Mouse (Mus musculus): ENCODE results near the gene Psmg3.

DNA sequence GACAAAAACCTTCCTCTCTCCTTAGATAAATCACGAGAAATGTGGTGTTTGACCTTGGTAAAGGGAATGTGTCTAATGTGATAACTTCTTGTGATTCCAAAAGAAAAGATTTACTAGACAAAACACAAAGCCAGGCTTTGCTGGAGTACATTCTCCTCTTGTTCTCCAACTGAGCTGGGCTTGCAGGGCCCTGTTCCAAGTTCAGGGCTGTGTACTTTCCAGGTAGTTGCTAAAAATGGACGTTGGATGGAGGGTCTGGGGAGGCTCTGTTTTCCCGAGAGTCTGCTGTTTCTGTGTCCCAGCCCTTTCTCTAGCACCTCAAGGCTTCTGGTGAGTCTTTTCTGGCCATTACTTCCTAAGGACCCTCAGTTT is 33.7 kb downstream of the Psmg3 start:
- TF ChIP-seq CTCF (IDR thresholded peaks at IDR 0.05; ENCODE audit: borderline replicate concordance, insufficient read depth, low read depth, low read length) (no peak), POLR2A (IDR thresholded peaks at IDR 0.05; ENCODE audit: borderline replicate concordance, insufficient read depth, low read length) (no peak)

Measured in cerebellum, adult 2 months (tissue).